Mouse (Mus musculus) C2C12 (cell line): Measurements from ENCODE around the gene Cyba.

ENCODE experiments used
- CTCF ChIP-seq: IDR thresholded peaks from one replicate; pipeline ENCODE4 v1.5.1; 2011; ENCODE audit not compliant: control insufficient read depth, insufficient read depth, insufficient read length
- MAX ChIP-seq: IDR thresholded peaks from one replicate; pipeline ENCODE4 v1.6.1; 2011; ENCODE audit warnings: mild to moderate bottlenecking, control low read depth
- MYOD1 ChIP-seq: IDR thresholded peaks from one replicate; pipeline ENCODE4 v1.6.1; 2011; ENCODE audit warnings: low read depth; ENCODE audit not compliant: control insufficient read depth, insufficient read length
- USF1 ChIP-seq: IDR thresholded peaks from one replicate; pipeline ENCODE4 v1.6.1; 2011; ENCODE audit warnings: low read depth, mild to moderate bottlenecking, control low read depth, moderate library complexity

GRCm38 (mm10) chr8:122475580-122476320 is 43.0 kb upstream of the Cyba start, which contains the start of the genes Rnf166 and Ctu2:
- no peak for TF ChIP-seq CTCF
- no peak for TF ChIP-seq USF1
- TF ChIP-seq MYOD1, result no peak
- peak; percentile 53 for TF ChIP-seq MAX
